Mouse (Mus musculus): ENCODE measurements around the gene Wfdc16.
"Not testable (repeated sequence)": the region's sequence is repeated elsewhere in the genome, so short reads cannot be mapped to it uniquely, and the experiment has no call there.

Wfdc16 gene

DNA sequence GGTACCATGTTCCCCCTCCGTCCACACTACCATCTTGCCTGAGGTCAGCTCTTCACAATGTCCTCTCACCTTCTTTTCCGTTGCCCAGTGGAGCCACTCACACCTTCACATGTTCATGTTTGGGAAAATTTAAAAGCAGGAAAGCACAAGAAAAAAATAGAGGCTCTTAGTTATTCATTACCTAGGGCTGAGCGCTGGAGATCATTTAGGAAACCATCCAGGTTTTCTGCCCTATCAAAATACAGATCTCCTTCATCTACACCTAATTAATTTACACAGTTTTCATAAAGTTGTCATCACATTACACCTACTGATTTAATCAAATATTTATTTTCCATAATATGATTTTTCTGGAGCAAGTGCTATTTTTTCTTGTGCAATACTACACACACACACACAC, at the start of gene Wfdc16:
TSS of gene Wfdc16 (minus strand) at position 101 of the 400 bp plus-strand sequence.
- no peak for DNase-seq (ENCODE audit: low spot score)

DNA sequence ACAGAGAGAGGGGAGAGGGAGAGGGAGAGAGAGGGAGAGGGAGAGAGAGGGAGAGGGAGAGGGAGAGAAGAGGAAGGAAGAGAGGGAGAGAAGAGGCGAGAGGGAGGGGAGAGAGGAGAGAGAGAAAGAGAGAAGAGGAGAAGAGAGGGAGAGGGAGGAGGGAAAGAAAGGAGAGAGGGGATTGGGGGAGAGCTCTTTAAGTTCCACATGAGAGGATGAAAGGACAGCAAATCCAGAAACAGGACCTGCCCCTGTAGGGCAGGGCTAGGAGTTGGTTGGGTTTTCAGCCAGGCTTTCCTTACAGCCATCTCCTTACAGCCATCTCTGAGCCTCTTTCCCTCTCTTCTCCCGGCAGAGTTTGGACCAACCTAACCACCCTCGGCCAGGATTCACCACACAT, 46.2 kb upstream of the Wfdc16 start, which contains the start of gene Wfdc13:
TSS of gene Wfdc13 (plus strand) at position 301 of the 400 bp plus-strand sequence.
- DNase-seq (ENCODE audit: low spot score): no peak

GRCm38 (mm10) chr2:164679906-164680305, 41.3 kb upstream of the Wfdc16 start:
- no peak for DNase-seq (ENCODE audit: low spot score)

- peak; percentile 38 for DNase-seq (ENCODE audit: low spot score)
These were observed 40.4 kb upstream of the Wfdc16 start for GRCm38 (mm10) chr2:164678848-164679625.

GRCm38 (mm10) chr2:164676916-164677685, 38.5 kb upstream of the Wfdc16 start:
- DNase-seq (ENCODE audit: low spot score): no peak

- no peak for DNase-seq (ENCODE audit: low spot score)
These were observed 37.5 kb upstream of the Wfdc16 start for GRCm38 (mm10) chr2:164676103-164676502.

GRCm38 (mm10) chr2:164673987-164674386, 35.4 kb upstream of the Wfdc16 start, which contains the start of gene Wfdc11:
Gene Wfdc11, minus strand, starts transcription at chr2:164674087.
- DNase-seq (ENCODE audit: low spot score): no peak

GRCm38 (mm10) chr2:164670938-164671337, 32.3 kb upstream of the Wfdc16 start:
- no peak for DNase-seq (ENCODE audit: low spot score)

DNA sequence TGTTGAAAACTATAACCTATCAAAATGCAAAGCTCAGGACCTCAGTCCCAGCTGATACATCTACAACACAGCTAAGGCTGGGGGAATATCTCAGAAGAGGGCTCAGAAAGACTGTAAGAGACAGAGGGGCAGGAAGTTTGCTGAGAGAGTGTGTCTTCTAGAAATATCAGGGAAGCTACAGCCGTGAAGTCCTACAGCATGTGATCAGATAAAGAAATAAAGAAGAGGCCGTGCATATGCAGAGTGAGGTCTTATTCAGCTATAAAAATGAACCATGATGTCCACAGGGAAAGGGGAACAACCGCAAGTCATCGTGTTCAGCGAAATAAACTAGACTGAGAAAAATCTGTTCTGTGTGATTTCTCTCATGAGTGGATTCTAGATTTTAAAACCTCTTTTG, 31.7 kb upstream of the Wfdc16 start:
- no peak for DNase-seq (ENCODE audit: low spot score)

GRCm38 (mm10) chr2:164664851-164665250, 26.3 kb upstream of the Wfdc16 start:
- DNase-seq (ENCODE audit: low spot score): no peak

GRCm38 (mm10) chr2:164656483-164656882, 17.9 kb upstream of the Wfdc16 start, which contains the start of gene Wfdc9:
Gene Wfdc9, minus strand, starts transcription at chr2:164656583.
- DNase-seq (ENCODE audit: low spot score): no peak

GRCm38 (mm10) chr2:164655858-164656257, 17.3 kb upstream of the Wfdc16 start, which contains the start of gene Wfdc10:
Gene Wfdc10, plus strand, starts transcription at chr2:164656046.
- DNase-seq (ENCODE audit: low spot score): no peak

DNA sequence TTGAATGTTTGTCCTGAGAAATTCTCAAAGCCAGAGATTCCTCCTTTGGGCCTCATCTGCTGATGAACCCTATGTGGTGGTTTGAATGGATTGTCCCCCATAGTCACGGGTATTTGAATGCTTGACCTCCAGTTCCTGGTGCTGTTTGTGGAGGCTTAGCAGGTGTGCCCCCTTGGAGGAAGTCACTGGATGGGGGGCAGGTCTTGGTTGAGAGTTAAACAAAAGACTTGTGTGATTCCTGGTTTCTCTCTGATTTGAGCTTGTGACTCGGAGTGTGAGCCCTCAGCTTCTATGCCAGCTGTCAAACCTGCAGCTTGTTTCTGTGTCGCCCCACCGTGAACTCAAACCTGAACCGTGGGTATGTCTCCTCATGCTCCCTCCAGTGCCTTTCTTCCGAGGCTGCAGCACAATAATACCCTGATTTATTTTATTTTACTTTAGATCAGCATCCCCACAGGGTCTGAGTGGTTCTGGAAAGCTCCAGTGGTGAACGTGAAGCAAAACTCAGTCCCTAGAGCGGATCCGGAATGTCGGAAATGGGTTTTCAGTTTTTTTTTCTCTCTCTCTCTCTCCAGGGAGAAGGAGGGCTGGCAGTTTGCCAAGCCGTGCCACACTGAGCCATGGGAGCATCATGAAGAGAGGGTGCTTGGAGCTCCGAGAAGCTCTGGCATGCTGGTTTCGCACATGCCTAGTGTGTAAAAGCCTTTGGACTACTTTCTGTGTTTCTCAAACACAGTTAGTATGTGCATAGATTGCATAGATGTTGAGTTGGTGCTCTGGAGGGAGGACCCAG, 3.5 kb upstream of the Wfdc16 start:
- no peak for DNase-seq (ENCODE audit: low spot score)

DNA sequence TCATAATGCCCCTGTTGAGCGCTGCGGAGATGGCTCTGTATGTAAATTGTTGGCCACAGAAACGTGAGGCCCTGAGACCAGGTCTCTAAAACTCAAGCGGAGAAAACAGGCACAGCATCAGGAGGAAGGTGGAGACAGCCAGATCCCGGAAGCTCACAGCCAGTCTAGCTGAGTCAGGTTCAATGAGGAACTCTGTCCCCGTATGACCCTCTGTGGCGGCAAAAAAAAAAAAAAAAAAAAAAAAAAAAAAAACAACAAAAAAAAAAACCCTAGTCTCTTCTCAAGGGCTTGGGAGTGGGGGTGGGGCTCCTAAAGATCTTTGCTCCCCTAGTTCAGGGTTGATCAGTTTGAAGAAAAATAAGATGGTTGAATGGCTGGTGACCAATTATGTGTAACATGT, 2.5 kb upstream of the Wfdc16 start:
- no peak for DNase-seq (ENCODE audit: low spot score)

DNA sequence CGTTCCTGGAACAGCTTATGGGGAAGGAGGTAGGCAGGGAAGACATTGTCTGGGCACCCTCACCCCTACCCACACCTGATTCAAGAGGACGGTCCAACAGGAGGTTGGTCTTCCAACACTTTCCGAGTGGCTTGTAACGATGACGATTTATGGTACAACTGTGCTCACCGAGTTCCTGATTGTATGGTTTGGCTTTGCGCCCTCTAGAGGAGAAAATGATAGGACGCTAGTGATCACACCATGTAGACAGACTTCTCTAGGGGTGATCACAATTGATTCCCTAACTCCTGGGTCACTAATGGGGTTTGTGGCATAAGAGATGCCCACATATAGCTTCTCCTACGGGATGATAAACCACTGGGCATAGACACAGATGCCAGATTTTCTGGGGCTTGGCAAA, 3.3 kb downstream of the Wfdc16 start:
- no peak for DNase-seq (ENCODE audit: low spot score)

GRCm38 (mm10) chr2:164621775-164622174, 16.8 kb downstream of the Wfdc16 start:
- DNase-seq (ENCODE audit: low spot score): no peak

GRCm38 (mm10) chr2:164619050-164619449, 19.5 kb downstream of the Wfdc16 start:
- DNase-seq (ENCODE audit: low spot score): no peak

DNA sequence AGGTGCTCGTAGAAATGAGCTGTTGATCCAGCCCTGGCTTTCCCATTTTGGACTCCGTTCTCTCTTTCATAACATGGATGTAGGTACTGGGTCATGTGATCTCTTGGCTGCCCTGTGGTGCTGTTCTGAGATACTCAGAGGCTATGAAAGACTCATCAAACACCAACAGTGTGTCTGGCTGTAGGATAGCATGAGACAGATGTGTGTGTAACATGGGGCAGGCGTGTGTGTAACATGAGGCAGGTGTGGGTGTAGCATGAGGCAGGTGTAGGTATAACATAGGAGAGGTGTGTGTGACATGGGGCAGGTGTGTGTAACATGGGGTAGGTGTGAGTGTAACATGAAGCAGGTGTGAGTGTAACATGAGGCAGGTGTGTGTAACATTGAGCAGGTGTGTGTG, 23.2 kb downstream of the Wfdc16 start:
- no peak for DNase-seq (ENCODE audit: low spot score)

DNA sequence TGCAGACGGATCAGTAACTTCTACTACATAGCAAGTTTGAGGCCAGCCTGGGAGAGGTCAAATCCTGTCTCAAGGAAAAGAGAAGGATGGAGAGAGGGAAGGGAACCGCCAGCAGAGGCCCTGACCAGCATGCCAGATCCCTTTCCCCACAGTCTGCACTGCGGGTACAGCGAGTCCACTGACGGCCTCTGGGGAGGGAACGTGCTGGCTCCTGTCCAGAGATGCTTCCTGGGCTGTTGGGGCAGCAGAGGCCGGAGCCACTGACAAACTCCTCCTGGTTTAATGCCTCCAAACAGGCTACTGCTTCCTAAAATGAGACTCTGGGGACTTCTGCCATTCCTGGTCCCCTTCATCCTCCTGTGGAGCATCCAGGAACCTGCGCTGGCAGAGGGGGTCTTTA, 25.1 kb downstream of the Wfdc16 start, which contains the start of the genes Wfdc6b and Wfdc8:
TSS of gene Wfdc6b (plus strand) at position 52 of the 400 bp plus-strand sequence.
TSS of gene Wfdc8 (minus strand) at position 156 of the 400 bp plus-strand sequence.
- not testable (repeated sequence) for DNase-seq (ENCODE audit: low spot score)

GRCm38 (mm10) chr2:164608781-164609180, 29.8 kb downstream of the Wfdc16 start:
- no peak for DNase-seq (ENCODE audit: low spot score)

GRCm38 (mm10) chr2:164604411-164604810, 34.2 kb downstream of the Wfdc16 start:
- DNase-seq (ENCODE audit: low spot score): no peak

DNA sequence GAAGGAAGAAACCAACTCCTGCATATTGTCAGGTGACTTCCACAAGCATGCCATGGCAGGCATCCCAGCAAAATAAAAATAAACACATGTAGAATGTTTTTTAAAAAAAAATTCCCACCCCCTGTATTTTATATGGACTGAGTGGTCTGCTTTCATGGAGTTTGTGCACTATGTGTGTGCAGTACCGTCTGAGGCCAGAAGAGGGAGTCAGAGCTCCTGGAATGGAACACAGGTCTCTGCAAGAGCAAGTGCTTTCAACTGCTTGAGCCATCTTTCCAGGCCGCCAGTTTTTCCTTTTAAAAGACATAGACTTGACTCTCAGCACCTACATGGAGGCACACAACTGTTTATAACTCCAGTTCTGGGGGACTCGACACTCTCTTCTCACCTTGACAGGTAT, 35.1 kb downstream of the Wfdc16 start:
- DNase-seq (ENCODE audit: low spot score): no peak
